Mouse (Mus musculus) forebrain, embryonic 14.5 days (tissue): ENCODE data around the gene Prkn. TPM values are rescaled to one million over a fixed set of nuclear protein-coding genes. Genes with fewer than 3 reads are reported as not detected.
A peak's percentile ranks its signal among the peaks of the same experiment; 100 is the strongest.

Source experiments
- ATAC-seq: fragments of 200-750 bp; cut with Nextera tagmentation; 2 replicates; pipeline ENCODE4 v1.8.0; 2017; ENCODE audit warnings: mild to moderate bottlenecking, moderate library complexity
- DNase-seq: peaks from one replicate; pipeline ENCODE4 v3.0.0-alpha.2; 2015; ENCODE audit warnings: low spot score
- H3K27ac ChIP-seq: fragments of 300-500 bp; sonication (generic); 2 replicates; pipeline ENCODE4 v1.5.1; 2014; ENCODE audit warnings: low read depth, mild to moderate bottlenecking, control low read depth, low read length, moderate library complexity
- H3K27me3 ChIP-seq: fragments of 300-500 bp; sonication (generic); replicated peaks from 2 replicates; pipeline ENCODE4 v1.6.1; 2014; ENCODE audit warnings: low read length, control low read depth, mixed read lengths; ENCODE audit not compliant: control insufficient read depth, insufficient read depth
- H3K36me3 ChIP-seq: fragments of 300-500 bp; sonication (generic); 2 replicates; pipeline ENCODE4 v1.6.1; 2014; ENCODE audit warnings: low read length, control low read depth; ENCODE audit not compliant: control insufficient read depth, insufficient read depth
- H3K4me1 ChIP-seq: fragments of 300-500 bp; sonication (generic); 2 replicates; pipeline ENCODE4 v1.6.1; 2014; ENCODE audit warnings: antibody characterized with exemption, low read length, control low read depth; ENCODE audit not compliant: control insufficient read depth, insufficient read depth
- H3K4me2 ChIP-seq: fragments of 300-500 bp; sonication (generic); 2 replicates; pipeline ENCODE4 v1.6.1; 2014; ENCODE audit warnings: mild to moderate bottlenecking, control low read depth, low read length
- H3K4me3 ChIP-seq: fragments of 300-500 bp; sonication (generic); 2 replicates; pipeline ENCODE4 v1.5.1; 2014; ENCODE audit warnings: low read depth, low read length, control low read depth
- H3K9ac ChIP-seq: fragments of 300-500 bp; sonication (generic); 2 replicates; pipeline ENCODE4 v1.6.1; 2014; ENCODE audit warnings: mild to moderate bottlenecking, low read length, control low read depth, moderate library complexity
- H3K9me3 ChIP-seq: fragments of 300-500 bp; sonication (generic); replicated peaks from 2 replicates; pipeline ENCODE4 v1.6.1; 2016; ENCODE audit warnings: low read length, control low read depth, mixed read lengths; ENCODE audit not compliant: control insufficient read depth
- WGBS: fragments of 180-500 bp; shearing (Covaris S2); extraction: QIAGEN DNeasy Blood & Tissue Kit; methylation state at CpG from one replicate; pipeline ENCODE4 v1.1.7; 2014; 5-methylcytosine and 5-hydroxymethylcytosine counted together
- polyA plus RNA-seq: library from polyadenylated mRNA; unstranded; fragments of >200 nt; fragmentation: Nextera tagmentation; extraction: Ambion mirVana; gene quantifications from 2 replicates; pipeline ENCODE4 v1.2.1, GENCODE M21; 2014

Prkn gene
- polyA plus RNA-seq, 1 experiment from 2014 or later = 1.6 TPM

DNA sequence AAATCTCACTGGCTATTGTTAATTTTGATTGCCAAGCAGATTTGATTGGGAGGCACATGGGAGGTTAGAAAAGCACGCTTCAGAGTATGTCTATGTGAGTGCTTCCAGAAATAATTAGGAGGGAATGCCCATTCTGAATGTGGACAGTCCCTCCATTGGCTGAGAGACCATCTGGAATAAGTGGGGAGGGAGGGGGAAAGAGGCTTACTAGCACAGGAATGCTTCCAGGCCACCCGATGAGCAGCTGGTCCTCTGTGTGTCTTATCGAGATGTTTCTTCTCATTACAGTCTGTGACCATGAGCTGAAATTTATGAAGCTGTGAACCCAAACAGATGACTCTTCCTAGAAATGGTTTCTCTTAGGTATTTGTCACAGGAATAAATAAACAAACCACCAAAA, 493.6 kb downstream of the Prkn start:
- Histone ChIP-seq H3K9me3 (no peaks in the 10 kb centered on the region), H3K4me1 (no peaks in the 10 kb centered on the region), H3K4me2 (no peak overlapping the region), H3K36me3 (no peaks in the 10 kb centered on the region), H3K9ac (no peak overlapping the region), H3K27me3 (no peaks in the 10 kb centered on the region), H3K27ac (no peak overlapping the region), H3K4me3 (no peak overlapping the region)
- DNase-seq (no peak), ATAC-seq (no peak)
- WGBS = 82% methylated on average over 3 of the region's 3 CpGs

DNA sequence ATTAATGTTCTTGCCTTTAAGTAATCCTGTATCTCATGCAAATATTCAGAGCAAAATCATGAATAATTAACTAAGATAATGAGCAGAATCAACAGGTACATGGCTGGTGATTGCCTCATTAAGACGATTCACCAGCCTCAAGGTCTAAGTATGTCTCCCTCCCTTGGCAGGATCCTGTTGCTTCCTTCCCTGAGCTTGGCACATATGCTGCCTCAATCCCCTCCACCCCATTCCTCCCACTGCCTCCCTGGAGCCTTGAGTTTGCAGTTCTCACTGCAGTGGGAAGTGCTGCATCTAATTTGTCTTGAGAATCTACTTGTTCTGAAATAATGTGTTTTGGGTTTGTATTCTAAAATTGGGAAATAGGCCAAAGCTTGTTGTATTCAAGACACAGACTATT, 496.0 kb downstream of the Prkn start:
- Histone ChIP-seq H3K9ac (no peak overlapping the region), H3K27me3 (no peaks in the 10 kb centered on the region), H3K9me3 (no peaks in the 10 kb centered on the region), H3K4me2 (no peak overlapping the region), H3K27ac (no peak overlapping the region), H3K36me3 (no peaks in the 10 kb centered on the region), H3K4me3 (no peak overlapping the region), H3K4me1 (no peaks in the 10 kb centered on the region)
- 34% methylated on average over 1 of the region's 1 CpGs for WGBS
- peak; percentile 49 for DNase-seq
- ATAC-seq = no peak

- Histone ChIP-seq H3K4me3 (no peak overlapping the region), H3K9me3 (no peaks in the 10 kb centered on the region), H3K4me2 (no peak overlapping the region), H3K36me3 (no peaks in the 10 kb centered on the region), H3K27ac (no peak overlapping the region), H3K4me1 (no peaks in the 10 kb centered on the region), H3K9ac (no peak overlapping the region), H3K27me3 (no peaks in the 10 kb centered on the region)
- no peak for ATAC-seq
- DNase-seq = no peak
- 92% methylated on average over 4 of the region's 4 CpGs for WGBS
Measured at GRCm38 (mm10) chr17:11340368-11340767, 500.2 kb downstream of the Prkn start.

DNA sequence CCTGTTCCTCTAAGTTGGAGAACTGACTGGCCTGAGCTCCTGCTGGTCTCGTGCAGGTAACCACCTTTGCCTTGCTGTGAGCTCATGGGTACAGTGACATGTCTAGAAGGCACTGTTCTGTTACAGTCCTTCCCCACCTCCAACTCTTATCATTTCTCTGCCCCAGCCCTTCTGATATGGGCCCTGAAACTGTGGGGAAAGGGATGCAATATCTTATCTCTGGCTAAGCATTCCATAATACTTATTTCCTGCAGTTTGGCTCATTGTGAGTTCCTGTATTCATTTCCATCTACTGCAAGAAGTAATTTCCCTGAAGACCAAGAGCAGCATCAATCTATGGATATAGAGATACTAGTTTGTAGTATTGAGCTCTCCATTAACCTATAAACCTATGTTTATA, 506.1 kb downstream of the Prkn start:
- Histone ChIP-seq H3K9ac (no peak overlapping the region), H3K27me3 (no peaks in the 10 kb centered on the region), H3K27ac (no peak overlapping the region), H3K4me2 (no peak overlapping the region), H3K4me3 (no peak overlapping the region), H3K9me3 (no peaks in the 10 kb centered on the region), H3K4me1 (no peaks in the 10 kb centered on the region), H3K36me3 (no peaks in the 10 kb centered on the region)
- ATAC-seq (no peak), DNase-seq (no peak)
- WGBS = 100% methylated on average over 1 of the region's 1 CpGs

DNA sequence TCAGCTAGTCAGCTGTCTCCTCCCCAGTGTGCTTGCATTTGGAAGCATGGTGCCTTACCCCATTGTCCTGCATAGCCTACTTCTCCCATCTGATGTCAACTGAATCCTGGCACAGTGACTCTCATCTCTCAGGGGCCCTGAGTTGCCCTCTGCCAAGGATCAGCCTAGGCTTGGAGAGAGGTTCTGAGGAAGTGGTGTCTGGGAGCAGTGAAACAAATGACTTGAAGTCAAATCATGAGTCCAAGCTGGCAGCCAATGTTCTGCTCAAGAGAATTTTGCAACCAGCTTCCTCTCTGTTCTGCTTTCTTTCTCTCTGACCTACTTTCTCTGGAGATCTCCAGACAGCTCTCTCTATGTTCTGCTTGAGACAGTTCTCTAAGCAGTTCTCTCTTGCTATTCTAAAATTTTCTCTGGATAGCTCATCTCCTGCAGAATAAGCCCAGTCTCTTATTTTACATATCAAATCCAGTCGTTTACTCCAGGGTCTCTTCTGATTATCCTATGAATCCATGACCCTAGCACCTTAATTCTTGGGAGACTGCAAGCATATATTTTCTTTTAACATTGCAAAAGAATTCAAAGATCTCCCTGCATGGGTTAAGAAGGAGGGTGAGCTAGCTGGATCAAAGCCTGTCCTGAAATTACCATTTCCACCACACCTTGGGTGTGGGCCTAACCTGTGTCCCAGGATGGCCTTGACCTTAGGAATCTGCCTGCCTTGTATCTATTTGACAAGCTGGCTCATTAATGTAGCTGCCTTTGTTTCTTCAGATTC, 512.8 kb downstream of the Prkn start:
- H3K36me3 ChIP-seq = no peaks in the 10 kb centered on the region
- no peak overlapping the region for H3K4me3 ChIP-seq
- WGBS = 57% methylated on average over 1 of the region's 1 CpGs
- no peak overlapping the region for H3K27ac ChIP-seq
- H3K9ac ChIP-seq = no peak overlapping the region
- DNase-seq = no peak
- ATAC-seq = no peak
- no peaks in the 10 kb centered on the region for H3K9me3 ChIP-seq
- H3K27me3 ChIP-seq = no peaks in the 10 kb centered on the region
- no peak overlapping the region for H3K4me2 ChIP-seq
- H3K4me1 ChIP-seq = no peaks in the 10 kb centered on the region

- H3K9ac ChIP-seq = no peak overlapping the region
- H3K9me3 ChIP-seq = no peaks in the 10 kb centered on the region
- ATAC-seq (no peak), DNase-seq (no peak)
- H3K36me3 ChIP-seq = no peaks in the 10 kb centered on the region
- H3K4me3 ChIP-seq = no peak overlapping the region
- H3K4me2 ChIP-seq = no peak overlapping the region
- no peak overlapping the region for H3K27ac ChIP-seq
- WGBS = 86% methylated on average over 4 of the region's 4 CpGs
- H3K4me1 ChIP-seq = no peaks in the 10 kb centered on the region
- H3K27me3 ChIP-seq = no peaks in the 10 kb centered on the region
Measured at GRCm38 (mm10) chr17:11353553-11353945, 513.4 kb downstream of the Prkn start.

GRCm38 (mm10) chr17:11354348-11354747, 514.2 kb downstream of the Prkn start:
- 75% methylated on average over 7 of the region's 7 CpGs for WGBS

DNA sequence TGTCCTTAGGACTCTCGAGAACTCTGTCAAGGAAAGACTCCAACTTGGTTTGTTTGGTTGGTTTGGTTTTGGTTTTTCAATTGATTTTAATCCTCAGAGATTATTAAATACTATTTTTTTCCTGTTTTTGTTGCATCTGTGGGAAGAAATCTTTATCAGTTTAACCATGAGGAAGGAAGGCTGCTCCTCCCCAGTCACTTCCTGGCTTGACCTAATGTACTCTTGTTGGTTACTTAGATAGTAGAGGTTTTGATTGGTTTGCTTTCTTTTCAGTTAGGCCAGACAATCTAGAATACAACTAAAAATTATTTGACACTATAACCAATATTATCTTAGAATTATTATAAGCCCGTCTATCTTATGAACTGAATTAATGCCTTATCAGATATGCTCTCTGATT, 535.3 kb downstream of the Prkn start:
- Histone ChIP-seq H3K27ac (no peak overlapping the region), H3K4me3 (no peak overlapping the region), H3K9ac (no peak overlapping the region), H3K4me2 (no peak overlapping the region), H3K27me3 (no peaks in the 10 kb centered on the region), H3K4me1 (no peaks in the 10 kb centered on the region), H3K9me3 (no peaks in the 10 kb centered on the region), H3K36me3 (no peaks in the 10 kb centered on the region)
- ATAC-seq (no peak), DNase-seq (no peak)
- WGBS = 89% methylated on average over 2 of the region's 2 CpGs

More at GRCm38 (mm10) chr17:11354348-11354747, 514.2 kb downstream of the Prkn start:
- no peak overlapping the region for H3K9ac ChIP-seq
- DNase-seq (peak; percentile 46), ATAC-seq (peak; percentile 62; the same call in 1 of the 2 replicates)
- no peak overlapping the region for H3K4me3 ChIP-seq
- no peaks in the 10 kb centered on the region for H3K9me3 ChIP-seq
- H3K36me3 ChIP-seq = no peaks in the 10 kb centered on the region
- no peaks in the 10 kb centered on the region for H3K27me3 ChIP-seq
- no peak overlapping the region for H3K27ac ChIP-seq
- H3K4me1 ChIP-seq = no peaks in the 10 kb centered on the region
- H3K4me2 ChIP-seq = no peak overlapping the region

DNA sequence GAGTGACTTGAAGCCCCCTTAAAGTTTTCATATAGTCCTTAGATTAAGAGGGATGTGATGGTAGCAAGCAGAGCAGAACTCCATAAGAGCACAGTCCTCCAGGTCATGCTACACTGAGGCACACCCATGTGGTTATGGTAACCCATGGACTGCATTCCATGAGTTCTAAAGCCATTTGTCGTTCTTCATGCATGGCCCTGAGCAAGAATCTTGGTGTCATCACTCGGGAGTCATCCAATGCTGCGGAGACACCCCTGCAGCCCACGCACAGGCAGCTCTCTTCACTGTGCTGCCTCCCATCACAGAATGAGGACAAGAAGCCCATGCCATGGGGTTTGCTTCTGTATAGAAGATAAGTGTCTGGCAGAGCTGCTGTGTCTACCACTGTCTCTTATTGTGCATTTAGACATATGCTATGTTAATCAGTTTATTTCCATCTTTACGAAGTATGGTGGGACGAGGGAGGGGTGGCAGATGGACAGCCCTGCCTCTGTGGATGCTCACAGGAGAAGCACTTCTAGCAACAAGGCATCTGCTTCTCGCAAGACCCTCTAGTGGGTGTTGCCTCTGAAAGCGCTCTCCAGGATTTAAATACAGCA, 543.3 kb downstream of the Prkn start:
- H3K27ac ChIP-seq = no peak overlapping the region
- 91% methylated on average over 8 of the region's 8 CpGs for WGBS
- no peak overlapping the region for H3K9ac ChIP-seq
- no peaks in the 10 kb centered on the region for H3K4me1 ChIP-seq
- no peak overlapping the region for H3K4me2 ChIP-seq
- no peaks in the 10 kb centered on the region for H3K36me3 ChIP-seq
- no peak for DNase-seq
- H3K4me3 ChIP-seq = no peak overlapping the region
- H3K27me3 ChIP-seq = no peaks in the 10 kb centered on the region
- H3K9me3 ChIP-seq = no peaks in the 10 kb centered on the region
- no peak for ATAC-seq
